Mouse (Mus musculus) lung, embryonic 16.5 days (tissue): ENCODE results near the gene Pglyrp1. TPM values are rescaled to one million over a fixed set of nuclear protein-coding genes. Genes with fewer than 3 reads are reported as not detected.

ENCODE experiments used
- ATAC-seq: fragments of 200-750 bp; cut with Nextera tagmentation; 2 replicates; pipeline ENCODE4 v1.8.0; 2017; ENCODE audit warnings: low read depth, mild to moderate bottlenecking, moderate library complexity
- H3K27ac ChIP-seq: fragments of 300-500 bp; sonication (generic); 2 replicates; pipeline ENCODE4 v1.5.1; 2014; ENCODE audit warnings: mild to moderate bottlenecking, control low read depth, low read length
- H3K27me3 ChIP-seq: fragments of 300-500 bp; sonication (generic); 2 replicates; pipeline ENCODE4 v1.6.1; 2014; ENCODE audit warnings: low read depth, low read length, mixed read lengths; ENCODE audit not compliant: control insufficient read depth, insufficient read depth
- H3K36me3 ChIP-seq: fragments of 300-500 bp; sonication (generic); 2 replicates; pipeline ENCODE4 v1.6.1; 2014; ENCODE audit warnings: low read length; ENCODE audit not compliant: control insufficient read depth, insufficient read depth
- H3K4me1 ChIP-seq: fragments of 300-500 bp; sonication (generic); replicated peaks from 2 replicates; pipeline ENCODE4 v1.6.1; 2014; ENCODE audit warnings: low read length, mixed read lengths; ENCODE audit not compliant: control insufficient read depth, insufficient read depth
- H3K4me2 ChIP-seq: fragments of 300-500 bp; sonication (generic); 2 replicates; pipeline ENCODE4 v1.6.1; 2014; ENCODE audit warnings: low read depth, low read length, control low read depth
- H3K4me3 ChIP-seq: fragments of 300-500 bp; sonication (generic); 2 replicates; pipeline ENCODE4 v1.5.1; 2014; ENCODE audit warnings: mild to moderate bottlenecking, low read length, control low read depth
- H3K9ac ChIP-seq: fragments of 300-500 bp; sonication (generic); 2 replicates; pipeline ENCODE4 v1.6.1; 2014; ENCODE audit warnings: low read length, control low read depth
- H3K9me3 ChIP-seq: fragments of 300-500 bp; sonication (generic); 2 replicates; pipeline ENCODE4 v1.6.1; 2016; ENCODE audit warnings: low read length; ENCODE audit not compliant: control insufficient read depth
- WGBS: fragments of 180-500 bp; shearing (Covaris S2); extraction: QIAGEN DNeasy Blood & Tissue Kit; methylation state at CpG from one replicate; pipeline ENCODE4 v1.1.7; 2014; 5-methylcytosine and 5-hydroxymethylcytosine counted together
- polyA plus RNA-seq: library from polyadenylated mRNA; unstranded; fragments of >200 nt; fragmentation: Nextera tagmentation; extraction: Ambion mirVana; gene quantifications from 2 replicates; pipeline ENCODE4 v1.2.1, GENCODE M21; 2015

The Pglyrp1 gene
- polyA plus RNA-seq, 1 experiment from 2014 or later = 12.5 TPM

DNA sequence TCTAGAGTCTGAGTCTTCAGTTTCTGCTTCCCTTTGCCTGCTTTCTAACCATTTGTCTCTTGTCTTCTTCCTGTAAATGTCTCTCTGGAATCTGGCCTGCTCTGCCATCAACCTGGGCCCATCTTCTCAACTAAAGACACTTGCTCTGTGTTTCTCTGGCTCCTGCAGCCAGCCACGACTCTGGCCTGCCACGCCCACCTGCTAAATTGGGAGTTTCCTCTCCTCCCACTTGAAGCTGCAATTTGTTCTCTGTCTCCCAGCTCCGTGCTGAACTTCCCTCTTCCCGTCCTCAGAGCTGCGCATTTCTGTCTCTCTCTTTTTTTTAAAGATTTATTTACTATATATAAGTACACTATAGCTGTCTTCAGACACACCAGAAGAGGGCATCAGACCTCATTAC lies 26.3 kb upstream of the Pglyrp1 start:
- no peak overlapping the region for H3K4me3 ChIP-seq
- no peak overlapping the region for H3K4me2 ChIP-seq
- no peak overlapping the region for H3K27ac ChIP-seq
- 0 out of 2 replicates have a peak, but pooled peaks cover 8% of the 10 kb centered on the region for H3K4me1 ChIP-seq
- no peak overlapping the region for H3K9ac ChIP-seq
- no peak for ATAC-seq
- no peaks in the 10 kb centered on the region for H3K9me3 ChIP-seq
- H3K27me3 ChIP-seq = no peaks in the 10 kb centered on the region
- WGBS = 20% methylated on average over 5 of the region's 5 CpGs
- no peaks in the 10 kb centered on the region for H3K36me3 ChIP-seq

DNA sequence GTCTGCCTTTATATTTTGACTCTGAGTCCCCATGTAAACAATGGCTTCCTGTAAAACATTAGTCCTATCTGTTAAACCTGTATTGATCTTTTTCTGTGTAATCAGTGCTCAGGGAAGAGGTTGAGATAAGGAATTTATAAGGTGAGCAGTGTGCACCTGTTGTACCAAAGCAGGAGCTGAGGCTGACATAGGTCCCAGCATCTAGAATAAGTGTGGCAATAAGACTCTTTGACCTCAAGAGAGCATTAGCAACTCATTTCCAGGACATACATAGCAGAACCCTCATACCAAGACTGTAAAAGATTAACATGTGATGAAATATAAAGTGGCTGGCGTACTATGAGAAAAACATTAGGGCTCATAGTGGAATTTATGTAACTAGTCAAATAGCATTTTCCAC lies 22.7 kb upstream of the Pglyrp1 start:
- H3K9me3 ChIP-seq = no peaks in the 10 kb centered on the region
- H3K27me3 ChIP-seq = no peaks in the 10 kb centered on the region
- H3K9ac ChIP-seq = no peak overlapping the region
- 66% methylated on average over 1 of the region's 1 CpGs for WGBS
- H3K27ac ChIP-seq = no peak overlapping the region
- no peaks in the 10 kb centered on the region for H3K36me3 ChIP-seq
- H3K4me1 ChIP-seq = 0 out of 2 replicates have a peak, but pooled peaks cover 6% of the 10 kb centered on the region
- H3K4me3 ChIP-seq = no peak overlapping the region
- H3K4me2 ChIP-seq = no peak overlapping the region
- no peak for ATAC-seq

DNA sequence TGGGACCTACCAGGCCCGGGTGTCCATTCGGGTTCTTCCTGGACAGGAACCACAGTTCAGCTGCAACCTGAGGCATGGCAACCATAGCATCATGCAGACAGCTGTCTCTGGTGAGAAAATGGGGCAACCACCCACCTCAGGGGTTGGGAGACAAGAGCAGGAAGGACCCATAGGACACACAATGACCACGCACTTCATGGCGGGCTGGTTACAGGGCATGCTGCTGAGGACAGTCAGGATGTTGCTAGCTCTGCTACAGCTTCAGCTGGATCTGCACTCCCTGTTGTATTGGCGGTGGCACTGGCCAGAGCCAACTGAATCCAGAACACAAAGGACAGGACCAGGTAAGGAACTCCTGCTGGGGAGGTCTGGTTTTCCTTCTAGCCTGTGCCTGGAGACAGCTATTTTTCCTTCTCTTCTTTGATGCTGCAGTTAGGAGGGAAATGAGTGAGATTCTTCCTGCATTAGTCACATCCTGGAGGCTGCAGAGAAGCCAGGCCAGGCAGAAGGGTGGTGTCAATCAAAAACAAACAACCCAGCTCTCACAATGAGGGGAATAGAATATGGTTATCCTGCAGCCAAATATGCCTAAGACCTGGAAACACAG lies 12.7 kb upstream of the Pglyrp1 start:
- Histone ChIP-seq H3K9ac (no peak overlapping the region), H3K4me2 (no peak overlapping the region), H3K9me3 (no peaks in the 10 kb centered on the region), H3K4me1 (no peaks in the 10 kb centered on the region), H3K4me3 (no peak overlapping the region), H3K27me3 (no peaks in the 10 kb centered on the region), H3K27ac (peak overlapping the region; percentile 62; the same call in 1 of the 2 replicates), H3K36me3 (no peaks in the 10 kb centered on the region)
- ATAC-seq = peak; percentile 87
- WGBS = 67% methylated on average over 5 of the region's 5 CpGs

DNA sequence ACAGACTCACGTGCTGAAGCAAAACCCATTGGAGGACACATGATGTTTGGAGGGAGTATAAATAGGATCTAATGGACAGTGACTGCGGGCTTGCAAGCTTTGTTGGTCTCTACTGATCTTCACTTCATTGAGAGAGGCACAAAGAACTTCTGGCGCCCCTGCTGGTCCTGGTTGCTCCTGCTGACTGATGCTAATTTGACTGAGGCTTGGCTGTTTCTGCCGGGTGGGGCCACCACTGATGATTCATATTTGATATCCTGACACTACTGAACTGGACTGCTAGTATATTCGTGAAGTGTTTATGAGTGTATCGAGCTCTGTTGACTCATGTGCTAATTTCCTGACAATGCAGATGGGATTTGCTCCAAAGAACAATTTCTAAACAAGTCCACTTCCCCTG lies 8.3 kb upstream of the Pglyrp1 start:
- H3K9me3 ChIP-seq = 0 out of 2 replicates have a peak, but pooled peaks cover 4% of the 10 kb centered on the region
- no peak overlapping the region for H3K4me2 ChIP-seq
- ATAC-seq = no peak
- H3K27ac ChIP-seq = no peak overlapping the region
- 75% methylated on average over 6 of the region's 6 CpGs for WGBS
- no peak overlapping the region for H3K4me3 ChIP-seq
- no peak overlapping the region for H3K9ac ChIP-seq
- H3K36me3 ChIP-seq = no peaks in the 10 kb centered on the region
- H3K27me3 ChIP-seq = no peaks in the 10 kb centered on the region
- no peaks in the 10 kb centered on the region for H3K4me1 ChIP-seq

DNA sequence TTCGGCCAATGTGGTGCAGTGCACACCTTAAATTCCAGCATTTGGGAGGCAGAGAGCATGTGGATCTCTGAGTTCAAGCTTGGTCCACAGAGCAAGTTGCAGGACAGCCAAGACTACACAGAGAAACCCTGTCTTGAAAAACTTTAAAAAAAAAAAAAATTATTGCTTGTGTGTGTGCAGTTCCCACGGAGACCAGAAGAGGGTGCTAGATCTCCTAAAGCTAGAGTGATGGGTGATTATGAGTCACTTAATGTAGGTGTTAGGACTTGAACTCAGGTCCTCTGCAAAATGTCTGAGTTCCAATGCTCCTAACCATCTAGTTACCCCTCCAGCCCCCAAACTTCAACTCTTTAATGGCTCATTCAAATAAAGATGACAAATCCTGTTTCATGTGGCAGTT lies 2.6 kb upstream of the Pglyrp1 start:
- Histone ChIP-seq H3K4me3 (no peak overlapping the region), H3K9ac (no peak overlapping the region), H3K27ac (no peak overlapping the region), H3K9me3 (peaks cover 9% of the 10 kb centered on the region), H3K4me1 (no peaks in the 10 kb centered on the region), H3K27me3 (no peaks in the 10 kb centered on the region), H3K36me3 (no peaks in the 10 kb centered on the region), H3K4me2 (no peak overlapping the region)
- 89% methylated on average over 2 of the region's 2 CpGs for WGBS
- ATAC-seq = no peak

- Histone ChIP-seq H3K27ac (no peak overlapping the region), H3K4me3 (peak overlapping the region; percentile 49), H3K36me3 (no peaks in the 10 kb centered on the region), H3K4me1 (no peaks in the 10 kb centered on the region), H3K9me3 (peaks cover 4% of the 10 kb centered on the region), H3K9ac (no peak overlapping the region), H3K27me3 (no peaks in the 10 kb centered on the region), H3K4me2 (peak overlapping the region; percentile 84)
- peak; percentile 40; the same call in 1 of the 2 replicates for ATAC-seq
- 30% methylated on average over 13 of the region's 14 CpGs for WGBS
Observed at GRCm38 (mm10) chr7:18872014-18872802, 1.1 kb downstream of the Pglyrp1 start.

DNA sequence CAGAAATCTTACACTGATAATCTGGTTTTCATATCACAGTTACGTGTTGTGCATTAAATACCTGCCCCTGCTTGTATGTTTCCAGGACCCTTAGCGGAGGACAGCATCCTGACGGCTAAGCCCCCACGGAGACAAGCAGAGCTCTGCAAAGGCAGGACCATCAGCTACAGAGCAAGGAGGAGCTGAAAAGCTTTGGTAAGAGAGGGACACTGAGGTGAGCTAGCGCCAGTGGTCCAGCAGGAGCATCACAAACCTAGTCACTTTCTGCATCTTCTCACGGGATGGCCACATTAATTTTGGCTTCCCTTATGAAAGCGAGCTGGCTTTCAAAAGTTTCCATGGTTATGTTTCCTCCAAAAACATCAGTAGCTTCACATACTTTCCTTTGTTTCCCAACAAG lies 1.7 kb downstream of the Pglyrp1 start:
- peak; percentile 52; the same call in 1 of the 2 replicates for ATAC-seq
- 2% methylated on average over 7 of the region's 7 CpGs for WGBS

DNA sequence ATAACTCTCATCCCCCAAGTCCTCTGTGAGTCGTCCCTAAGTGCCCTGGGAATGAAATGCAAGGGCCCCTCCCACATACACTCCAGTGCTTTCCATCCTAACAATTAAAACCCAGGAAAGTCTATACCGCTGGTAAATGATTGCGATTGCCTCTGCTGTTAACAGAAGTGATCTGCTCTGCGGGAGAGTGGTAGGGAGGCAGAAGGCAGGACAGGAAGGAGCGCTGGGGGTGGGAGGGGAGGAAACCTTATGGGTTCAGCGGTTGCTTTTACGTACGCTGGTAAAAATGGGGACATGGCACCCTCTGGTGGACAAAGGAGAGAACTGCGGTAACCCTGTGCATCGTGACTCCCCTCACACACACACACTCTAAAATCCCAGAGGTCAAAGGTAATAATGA lies 2.1 kb downstream of the Pglyrp1 start:
- Histone ChIP-seq H3K9me3 (peaks cover 4% of the 10 kb centered on the region), H3K9ac (peak overlapping the region; percentile 60), H3K4me1 (no peaks in the 10 kb centered on the region), H3K27ac (no peak overlapping the region), H3K27me3 (no peaks in the 10 kb centered on the region), H3K4me3 (peak overlapping the region; percentile 49), H3K36me3 (no peaks in the 10 kb centered on the region), H3K4me2 (peak overlapping the region; percentile 84)
- WGBS = under 1% methylated on average over 10 of the region's 10 CpGs
- peak; percentile 86 for ATAC-seq

More for the DNA sequence above, 1.7 kb downstream of the Pglyrp1 start:
- H3K36me3 ChIP-seq = no peaks in the 10 kb centered on the region
- peak overlapping the region; percentile 60; the same call in 1 of the 2 replicates for H3K9ac ChIP-seq
- peak overlapping the region; percentile 49 for H3K4me3 ChIP-seq
- peak overlapping the region; percentile 84 for H3K4me2 ChIP-seq
- no peak overlapping the region for H3K27ac ChIP-seq
- H3K27me3 ChIP-seq = no peaks in the 10 kb centered on the region
- no peaks in the 10 kb centered on the region for H3K4me1 ChIP-seq
- peaks cover 4% of the 10 kb centered on the region for H3K9me3 ChIP-seq

- no peak for ATAC-seq
- H3K27ac ChIP-seq = no peak overlapping the region
- H3K4me3 ChIP-seq = no peak overlapping the region
- H3K4me1 ChIP-seq = no peaks in the 10 kb centered on the region
- H3K27me3 ChIP-seq = no peaks in the 10 kb centered on the region
- H3K9me3 ChIP-seq = no peaks in the 10 kb centered on the region
- H3K4me2 ChIP-seq = no peak overlapping the region
- 64% methylated on average over 5 of the region's 5 CpGs for WGBS
- H3K9ac ChIP-seq = no peak overlapping the region
- H3K36me3 ChIP-seq = no peaks in the 10 kb centered on the region
Observed at GRCm38 (mm10) chr7:18875372-18875771, 4.2 kb downstream of the Pglyrp1 start.
